Mouse (Mus musculus) macrophage (primary cell): ENCODE data around the gene Cabp7. TPM values are rescaled to one million over a fixed set of nuclear protein-coding genes. Genes with fewer than 3 reads are reported as not detected.

Experiments used
- H3K27ac ChIP-seq: fragments of 350-480 bp; formaldehyde crosslinking; 2 replicates; pipeline ENCODE4 v1.9.0; 2021
- H3K36me3 ChIP-seq: fragments of 350-480 bp; formaldehyde crosslinking; 2 replicates; pipeline ENCODE4 v1.9.0; 2021; ENCODE audit errors: inconsistent target
- H3K4me3 ChIP-seq: fragments of 350-480 bp; formaldehyde crosslinking; 2 replicates; pipeline ENCODE4 v1.9.0; 2021; ENCODE audit errors: inconsistent target
- H3K79me2 ChIP-seq: fragments of 350-480 bp; formaldehyde crosslinking; 2 replicates; pipeline ENCODE4 v1.9.0; 2021; ENCODE audit errors: inconsistent target
- WGBS: methylation state at CpG from one replicate; pipeline ENCODE4 v1.1.7; 2026; ENCODE audit warnings: inconsistent platforms; ENCODE audit not compliant: missing documents; 5-methylcytosine and 5-hydroxymethylcytosine counted together
- polyA plus RNA-seq: library from polyadenylated mRNA; stranded (reverse); fragments of 250-400 nt; gene quantifications from 3 replicates; pipeline ENCODE4 v1.2.4, GENCODE M21; 2018; ENCODE audit warnings: inconsistent platforms

Cabp7 gene
- polyA plus RNA-seq, 1 experiment from 2014 or later = 0.04 TPM

- Histone ChIP-seq H3K27ac (peak overlapping the region; percentile 69), H3K79me2 (peaks cover 49% of the 10 kb centered on the region), H3K36me3 (0 out of 2 replicates have a peak, but pooled peaks cover 7% of the 10 kb centered on the region), H3K4me3 (peak overlapping the region; percentile 96)
- 11% methylated on average over 4 of the region's 4 CpGs for WGBS
Observed at GRCm38 (mm10) chr11:4705178-4705577, 41.4 kb downstream of the Cabp7 start.

GRCm38 (mm10) chr11:4704072-4704964 lies 42.3 kb downstream of the Cabp7 start, which contains the start of the genes Uqcr10 and Zmat5:
Uqcr10 (minus strand) TSS chr11:4704342.
Zmat5 (plus strand) TSS chr11:4704678.
- WGBS = under 1% methylated on average over 47 of the region's 47 CpGs
- Histone ChIP-seq H3K27ac (peak within 1 kb of the TSS; percentile 69), H3K79me2 (peaks cover 49% of the 10 kb centered on the region), H3K4me3 (peak within 1 kb of the TSS; percentile 96), H3K36me3 (0 out of 2 replicates have a peak, but pooled peaks cover 7% of the 10 kb centered on the region)

- 2% methylated on average over 12 of the region's 12 CpGs for WGBS
- Histone ChIP-seq H3K36me3 (0 out of 2 replicates have a peak, but pooled peaks cover 7% of the 10 kb centered on the region), H3K79me2 (peaks cover 49% of the 10 kb centered on the region), H3K4me3 (peak overlapping the region; percentile 96), H3K27ac (peak overlapping the region; percentile 69)
Observed at GRCm38 (mm10) chr11:4703688-4704071, 42.9 kb downstream of the Cabp7 start.

- Histone ChIP-seq H3K36me3 (0 out of 2 replicates have a peak, but pooled peaks cover 7% of the 10 kb centered on the region), H3K4me3 (no peak overlapping the region)
- WGBS = 90% methylated on average over 8 of the region's 8 CpGs
Observed at GRCm38 (mm10) chr11:4700726-4701125, 45.9 kb downstream of the Cabp7 start.

GRCm38 (mm10) chr11:4697043-4697983 lies 49.3 kb downstream of the Cabp7 start:
- 51% methylated on average over 7 of the region's 7 CpGs for WGBS
- Histone ChIP-seq H3K27ac (no peak overlapping the region), H3K36me3 (0 out of 2 replicates have a peak, but pooled peaks cover 7% of the 10 kb centered on the region), H3K79me2 (peaks cover 5% of the 10 kb centered on the region; the same call in 1 of the 2 replicates), H3K4me3 (no peak overlapping the region)

More at GRCm38 (mm10) chr11:4700726-4701125, 45.9 kb downstream of the Cabp7 start:
- Histone ChIP-seq H3K79me2 (peaks cover 28% of the 10 kb centered on the region), H3K27ac (no peak overlapping the region)

GRCm38 (mm10) chr11:4692162-4692561 lies 54.4 kb downstream of the Cabp7 start:
- WGBS = 96% methylated on average over 11 of the region's 11 CpGs

GRCm38 (mm10) chr11:4691213-4691612 lies 55.4 kb downstream of the Cabp7 start:
- H3K4me3 ChIP-seq = no peak overlapping the region
- H3K27ac ChIP-seq = no peak overlapping the region
- 94% methylated on average over 10 of the region's 10 CpGs for WGBS
- H3K36me3 ChIP-seq = no peaks in the 10 kb centered on the region
- no peaks in the 10 kb centered on the region for H3K79me2 ChIP-seq

More at GRCm38 (mm10) chr11:4692162-4692561, 54.4 kb downstream of the Cabp7 start:
- Histone ChIP-seq H3K79me2 (no peaks in the 10 kb centered on the region), H3K4me3 (no peak overlapping the region), H3K36me3 (no peaks in the 10 kb centered on the region), H3K27ac (no peak overlapping the region)

GRCm38 (mm10) chr11:4690353-4690752 lies 56.2 kb downstream of the Cabp7 start:
- no peaks in the 10 kb centered on the region for H3K36me3 ChIP-seq
- H3K79me2 ChIP-seq = no peaks in the 10 kb centered on the region
- H3K4me3 ChIP-seq = no peak overlapping the region
- 100% methylated on average over 5 of the region's 7 CpGs for WGBS
- no peak overlapping the region for H3K27ac ChIP-seq

- no peaks in the 10 kb centered on the region for H3K79me2 ChIP-seq
- H3K4me3 ChIP-seq = no peak overlapping the region
- H3K27ac ChIP-seq = no peak overlapping the region
- peaks cover 6% of the 10 kb centered on the region; the same call in 1 of the 2 replicates for H3K36me3 ChIP-seq
- 72% methylated on average over 11 of the region's 11 CpGs for WGBS
Observed at GRCm38 (mm10) chr11:4688632-4689380, 57.8 kb downstream of the Cabp7 start.

- Histone ChIP-seq H3K4me3 (no peak overlapping the region), H3K27ac (no peak overlapping the region), H3K79me2 (no peaks in the 10 kb centered on the region), H3K36me3 (peaks cover 15% of the 10 kb centered on the region)
- 80% methylated on average over 3 of the region's 3 CpGs for WGBS
Observed at GRCm38 (mm10) chr11:4687874-4688273, 58.7 kb downstream of the Cabp7 start.

- 98% methylated on average over 3 of the region's 3 CpGs for WGBS
- Histone ChIP-seq H3K36me3 (peaks cover 23% of the 10 kb centered on the region), H3K79me2 (no peaks in the 10 kb centered on the region), H3K27ac (no peak overlapping the region), H3K4me3 (no peak overlapping the region)
Observed at GRCm38 (mm10) chr11:4687027-4687426, 59.6 kb downstream of the Cabp7 start.
